Mouse (Mus musculus): ENCODE measurements around the gene Nalcn.

Nalcn gene

DNA sequence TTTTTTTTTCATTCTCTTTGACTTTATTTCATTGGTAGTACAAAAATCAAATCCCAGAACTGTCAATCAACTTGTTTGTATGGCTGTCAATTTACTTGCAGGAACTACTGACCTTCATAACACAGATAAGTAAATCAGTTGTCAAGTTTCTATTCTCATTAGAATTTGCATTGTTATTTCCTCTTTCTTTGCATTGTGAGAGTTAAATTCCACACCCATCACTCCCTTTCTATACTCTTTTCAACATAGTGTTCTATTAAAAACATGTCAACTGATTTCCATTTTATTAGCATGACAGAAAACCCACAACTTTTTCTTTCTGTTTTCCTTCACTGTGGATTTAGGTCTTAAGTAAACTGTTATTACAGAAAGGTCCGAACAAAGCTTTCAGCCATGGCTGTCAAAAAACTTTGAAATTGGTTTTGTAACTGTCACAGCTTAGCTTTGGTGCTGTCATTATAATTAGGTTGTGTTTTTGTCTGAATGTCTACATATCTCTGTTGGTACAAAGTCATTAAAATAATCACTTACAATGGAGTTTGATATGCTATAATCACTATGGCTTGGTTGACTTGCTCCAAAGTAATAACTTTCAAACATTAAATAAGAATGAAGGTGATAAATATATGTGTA lies 138.3 kb downstream of the Nalcn start:
- DNase-seq = no peak

DNA sequence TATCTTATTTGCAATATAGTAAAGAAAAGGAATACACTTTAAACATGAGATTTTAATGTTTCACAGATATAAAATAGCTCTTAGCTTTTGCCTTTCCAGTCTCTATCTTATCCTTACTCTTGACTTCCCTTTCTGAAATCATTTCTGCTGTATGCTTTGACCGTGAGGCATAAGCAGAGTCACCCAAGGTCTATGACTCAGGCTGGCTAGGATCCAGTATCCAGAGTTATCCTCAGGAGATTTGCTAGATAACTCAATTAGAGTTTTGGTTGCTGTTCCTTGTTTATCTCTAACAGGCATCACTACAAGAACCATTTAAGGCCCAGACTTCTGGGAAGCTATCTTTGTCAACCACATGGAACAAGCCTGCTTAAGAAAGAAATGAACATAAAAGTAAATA lies 164.9 kb downstream of the Nalcn start:
- DNase-seq = no peak

DNA sequence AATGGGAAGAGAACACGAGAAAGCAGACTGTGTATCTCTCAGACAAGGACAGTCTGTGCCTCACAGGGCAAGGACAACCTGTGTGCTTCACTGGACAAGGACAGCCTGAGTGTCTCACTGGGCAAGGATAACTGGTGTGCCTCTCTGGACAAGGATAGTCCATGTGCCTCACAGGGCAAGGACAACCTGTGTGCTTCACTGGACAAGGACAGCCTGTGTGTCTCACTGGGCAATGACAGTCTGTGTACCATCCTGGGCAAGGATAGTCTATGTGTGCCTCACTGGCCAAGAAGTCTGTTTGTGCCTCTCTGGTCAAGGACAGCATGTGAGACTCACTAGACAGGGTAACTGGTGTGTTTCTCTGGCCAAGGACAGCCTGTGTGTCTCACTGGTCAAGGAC lies 180.9 kb downstream of the Nalcn start:
- no peak for DNase-seq

DNA sequence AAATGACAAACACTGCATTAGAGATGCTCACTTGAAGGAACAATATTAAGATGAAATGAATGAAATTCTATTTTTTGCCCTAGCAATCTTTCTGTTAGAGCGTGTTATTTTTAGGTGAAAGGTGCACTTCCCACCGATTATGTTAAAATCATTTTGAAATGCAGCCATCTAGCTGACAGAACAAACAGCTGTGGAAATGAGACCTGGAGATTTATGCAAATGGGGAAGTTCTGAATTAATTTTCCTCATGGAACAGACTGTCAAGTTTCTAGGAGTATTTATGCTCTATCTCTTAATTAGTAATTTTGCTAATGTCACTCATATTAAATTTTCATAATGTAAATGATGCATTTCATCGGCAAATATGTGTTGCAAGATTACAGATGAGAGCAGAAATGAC lies 191.4 kb downstream of the Nalcn start:
- DNase-seq = no peak

DNA sequence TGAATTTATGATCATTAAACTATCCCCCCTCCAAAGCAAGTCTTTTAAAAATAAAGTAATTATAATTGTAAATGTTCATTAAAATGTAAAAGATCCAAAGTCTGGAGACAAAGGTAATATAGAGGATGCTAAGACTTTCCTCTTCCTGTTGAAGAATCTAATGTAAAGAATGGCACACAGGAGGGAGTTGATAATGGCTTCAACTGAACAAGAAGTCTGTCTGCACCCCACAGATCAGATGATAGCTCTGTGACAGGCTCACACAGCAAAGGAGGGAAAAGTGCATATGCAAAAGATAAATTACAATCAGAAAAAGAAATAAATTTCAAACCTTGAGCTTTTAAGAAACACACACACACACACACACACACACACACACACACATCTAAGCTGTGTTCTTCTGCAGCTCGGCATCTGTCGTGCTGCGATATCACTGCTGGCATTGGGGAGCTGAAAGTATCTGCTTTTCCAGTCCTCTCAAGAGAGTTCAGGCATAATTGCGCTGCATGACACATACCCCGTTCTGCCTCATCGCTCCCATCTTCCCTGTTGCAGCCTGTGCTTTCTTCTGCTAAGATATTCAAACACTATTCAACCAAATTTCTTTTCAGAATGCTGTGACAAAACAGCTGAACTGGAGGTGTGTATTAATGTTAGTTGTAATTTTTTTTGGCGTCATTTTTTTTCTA lies 250.6 kb downstream of the Nalcn start:
- DNase-seq = no peak

DNA sequence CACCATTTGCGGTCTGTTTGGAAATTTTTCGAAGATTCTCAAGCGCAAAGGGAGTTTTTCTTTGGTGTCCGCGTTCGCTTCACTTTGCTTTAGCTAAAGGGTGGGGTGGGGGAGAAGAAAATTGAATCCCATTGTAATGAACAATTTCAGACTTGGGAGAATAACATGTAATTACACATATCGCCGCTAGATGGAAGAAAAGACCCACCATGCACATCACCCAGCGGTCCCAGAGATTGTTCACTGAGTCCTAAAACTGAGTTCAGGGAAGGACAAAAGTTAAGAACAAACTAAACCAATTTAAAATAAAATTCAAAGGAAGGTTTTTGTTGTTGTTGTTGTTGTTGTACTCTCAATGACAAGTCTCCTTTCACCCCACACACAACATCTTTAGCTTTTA lies 255.4 kb downstream of the Nalcn start:
- DNase-seq = no peak

DNA sequence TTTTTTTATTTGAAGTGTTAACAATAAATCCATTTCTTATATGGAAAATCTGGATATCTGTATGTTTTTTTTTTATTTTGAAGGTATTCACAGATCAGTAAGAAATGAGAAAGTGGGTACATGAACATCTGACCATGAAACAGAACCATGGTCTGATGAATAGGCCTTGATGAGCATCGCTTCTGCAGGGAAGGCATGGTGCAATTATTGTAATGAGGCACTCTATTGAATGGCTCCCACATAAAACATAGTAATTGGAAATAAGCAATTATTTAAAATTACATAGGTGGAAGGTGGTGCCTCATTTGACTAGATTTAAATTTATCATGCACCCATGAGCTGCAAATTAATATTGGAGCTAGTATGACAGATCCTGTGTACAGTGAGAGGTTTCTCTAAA lies 267.3 kb downstream of the Nalcn start:
- DNase-seq = no peak

DNA sequence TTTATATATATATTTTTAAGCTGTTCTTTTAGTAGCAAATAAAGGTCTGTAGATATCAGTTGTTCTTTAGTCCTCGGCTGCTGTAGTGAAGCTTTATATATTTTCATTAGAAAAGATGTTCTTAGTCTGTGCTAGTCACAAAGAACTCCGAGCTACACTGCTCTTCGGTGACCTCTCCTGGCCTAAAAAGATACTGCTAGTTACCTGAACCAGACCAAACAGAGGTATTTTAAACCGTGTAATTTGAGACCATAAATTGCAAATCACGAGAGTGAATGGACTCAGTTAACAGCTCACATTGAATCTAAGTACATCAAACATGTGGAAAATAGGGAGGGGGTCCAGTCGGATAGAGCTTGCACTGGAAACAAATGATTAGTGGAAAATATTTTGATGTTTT lies 274.0 kb downstream of the Nalcn start:
- DNase-seq = peak; percentile 1

DNA sequence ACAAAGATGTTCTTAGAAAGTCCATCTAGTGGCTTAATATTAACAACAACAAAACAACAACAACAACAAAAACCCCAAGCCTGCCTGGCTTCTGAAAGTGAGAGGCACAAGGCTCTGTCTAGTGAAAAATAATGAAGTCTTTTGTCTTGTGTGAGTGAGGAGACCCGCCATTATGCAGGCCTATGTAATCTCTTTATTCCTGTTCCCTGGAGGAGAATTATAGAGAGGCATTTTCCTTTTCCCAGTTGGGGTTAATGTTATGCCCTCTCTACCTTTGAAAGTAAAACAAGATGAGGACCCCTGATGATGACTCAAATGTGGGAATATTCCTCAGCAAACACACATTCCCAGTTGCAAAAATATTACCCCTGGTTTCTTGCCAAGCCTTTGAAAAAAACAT lies 295.1 kb downstream of the Nalcn start:
- DNase-seq = no peak

DNA sequence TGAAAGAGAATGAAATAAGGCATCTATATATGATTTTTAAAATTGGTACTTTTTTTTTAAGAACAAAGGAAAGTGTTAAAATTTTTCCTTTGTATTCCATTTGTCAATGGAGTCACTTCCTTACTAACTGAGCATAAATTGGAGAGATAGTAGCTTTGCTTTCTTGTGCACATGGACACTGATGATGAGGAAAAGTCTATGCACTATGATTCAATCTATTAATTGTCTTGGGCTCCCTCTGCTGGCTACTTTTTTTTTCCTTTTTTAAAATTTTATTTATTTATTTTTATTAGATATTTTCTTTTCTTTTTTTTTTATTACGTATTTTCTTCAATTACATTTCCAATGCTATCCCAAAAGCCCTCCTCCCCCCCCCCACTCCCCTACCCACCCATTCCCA lies 312.6 kb downstream of the Nalcn start:
- DNase-seq = no peak

DNA sequence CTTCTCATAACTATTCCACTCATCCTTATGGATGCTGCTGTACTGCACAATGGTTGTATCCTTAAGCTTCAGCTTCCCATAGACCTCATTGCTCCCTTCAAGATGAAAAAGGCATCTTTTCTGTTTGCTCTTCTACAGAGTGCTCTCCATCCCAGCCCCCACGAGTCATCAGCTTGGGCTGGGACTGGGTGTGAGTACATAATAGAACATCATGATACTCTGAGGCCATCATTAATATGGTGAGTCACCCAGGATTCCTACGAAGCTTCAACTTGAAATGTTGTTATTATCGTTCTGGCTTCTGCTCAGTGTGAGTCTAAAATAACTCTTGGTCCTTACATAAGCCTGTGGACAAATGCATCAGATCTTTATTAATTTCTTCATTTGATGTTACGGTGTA lies 314.6 kb downstream of the Nalcn start:
- DNase-seq = no peak

DNA sequence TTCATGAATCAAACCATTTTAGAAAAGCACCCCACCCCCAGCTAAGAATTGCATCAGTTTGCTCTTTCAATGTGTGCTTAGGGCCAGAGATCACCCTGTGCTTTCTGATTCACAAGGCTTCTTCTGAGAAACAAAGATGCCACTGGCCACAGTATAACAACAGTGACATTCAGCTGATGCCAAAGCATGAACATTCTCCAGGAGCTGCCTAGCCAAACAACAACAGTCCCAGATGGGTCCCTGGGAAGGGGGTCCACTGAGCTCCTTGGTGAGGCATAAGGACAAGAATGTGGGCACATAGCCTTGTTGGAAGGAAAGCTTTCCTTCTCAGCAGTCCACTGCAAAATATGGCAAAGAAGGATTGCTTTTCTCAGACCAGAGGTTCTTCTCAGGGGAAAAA lies 330.9 kb downstream of the Nalcn start:
- no peak for DNase-seq

DNA sequence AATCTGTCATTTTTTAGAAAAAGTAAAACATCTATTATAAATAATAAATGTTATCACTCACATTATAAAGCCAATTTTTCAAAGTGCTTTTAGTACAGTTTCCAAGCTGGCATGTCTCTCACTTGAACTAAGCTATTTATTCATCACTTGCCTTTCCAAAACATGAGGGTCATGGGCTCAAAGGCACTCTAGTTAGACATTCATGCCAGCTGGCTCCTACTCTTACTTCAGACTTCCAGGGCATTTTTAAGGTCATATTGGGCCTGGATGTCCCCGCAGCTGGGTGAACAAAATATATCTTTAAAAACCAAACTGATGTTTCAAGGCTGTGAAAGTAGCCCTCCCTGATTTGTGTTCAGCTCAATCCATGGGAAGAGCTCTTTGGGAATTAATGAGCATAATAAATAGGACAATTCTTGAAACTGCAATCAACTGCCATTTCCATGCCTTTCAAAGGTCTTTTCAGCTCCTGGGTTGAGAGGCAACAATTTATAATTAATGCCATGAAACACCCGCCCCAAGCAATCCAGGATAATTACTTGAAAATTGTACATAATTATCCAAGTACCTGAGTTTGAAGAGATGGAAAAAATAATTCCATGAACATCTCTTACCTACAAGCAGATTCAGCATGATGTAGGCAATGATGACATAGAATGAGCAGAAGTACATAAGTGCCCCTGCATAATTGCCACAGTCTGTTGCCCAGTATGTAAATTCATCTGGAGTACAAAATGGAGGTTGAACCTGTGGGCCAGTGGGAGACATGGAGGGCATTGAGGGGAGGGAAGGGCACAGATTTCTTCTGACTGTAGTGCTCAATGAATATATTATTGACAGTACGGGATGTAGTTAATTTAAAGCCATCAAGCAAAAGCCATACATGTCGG lies 335.6 kb downstream of the Nalcn start:
- no peak for DNase-seq

DNA sequence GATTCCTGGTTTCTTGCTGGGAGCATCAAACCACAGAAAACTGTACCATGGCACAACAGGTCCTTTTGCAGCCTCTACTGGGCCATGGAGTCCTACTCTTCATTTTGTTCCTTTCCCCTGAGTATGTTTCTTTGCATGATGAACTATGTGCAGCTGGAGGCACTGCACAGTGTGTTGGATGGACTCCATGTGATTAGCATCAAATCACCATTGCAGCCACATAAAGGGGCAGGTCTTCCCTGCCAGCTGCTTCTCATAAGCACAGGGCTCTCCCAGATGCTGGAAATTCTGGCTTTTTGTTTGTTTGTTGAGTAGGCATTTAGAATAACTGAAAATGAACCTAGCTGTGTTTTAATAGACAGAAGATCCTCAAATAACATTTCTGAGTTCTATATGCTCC lies 344.8 kb downstream of the Nalcn start:
- no peak for DNase-seq

DNA sequence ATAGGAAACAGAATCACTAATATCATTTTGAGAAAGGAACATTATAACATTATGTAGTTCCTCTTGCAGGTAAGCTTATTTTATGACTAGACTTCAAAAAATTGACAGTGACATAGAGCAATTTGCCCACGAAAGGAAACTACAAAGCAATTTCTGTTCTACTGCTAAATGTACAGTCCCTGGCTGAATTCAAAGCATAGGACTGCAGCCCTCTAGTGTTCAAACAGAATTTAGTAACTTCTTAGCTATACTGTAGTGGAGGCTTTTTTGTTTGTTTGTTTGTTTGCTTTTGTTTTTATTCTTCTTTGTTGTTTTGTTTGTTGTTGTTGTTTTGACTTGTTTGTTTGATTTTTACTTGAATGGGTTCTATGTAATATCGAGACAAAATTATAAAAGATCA lies 354.8 kb downstream of the Nalcn start:
- no peak for DNase-seq

DNA sequence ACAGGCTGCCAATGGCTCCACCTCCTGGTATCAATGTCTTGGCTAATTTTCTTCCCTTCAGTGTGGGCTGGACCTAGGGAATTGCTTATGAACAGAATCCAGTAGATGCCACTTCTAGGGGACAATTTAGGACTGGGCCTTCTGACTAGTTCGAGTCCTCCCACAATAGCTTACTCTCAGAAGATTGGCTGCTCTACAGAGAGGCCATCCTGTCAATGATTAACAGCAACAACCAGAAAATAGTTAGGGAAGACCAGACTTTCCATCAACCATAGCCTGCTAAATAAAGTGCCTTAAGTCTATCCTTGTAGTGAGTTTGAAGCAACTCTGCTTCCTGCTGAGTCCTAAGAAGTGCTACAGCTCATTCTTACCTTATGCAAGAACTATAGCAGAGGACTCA lies 386.2 kb downstream of the Nalcn start:
- DNase-seq = no peak

DNA sequence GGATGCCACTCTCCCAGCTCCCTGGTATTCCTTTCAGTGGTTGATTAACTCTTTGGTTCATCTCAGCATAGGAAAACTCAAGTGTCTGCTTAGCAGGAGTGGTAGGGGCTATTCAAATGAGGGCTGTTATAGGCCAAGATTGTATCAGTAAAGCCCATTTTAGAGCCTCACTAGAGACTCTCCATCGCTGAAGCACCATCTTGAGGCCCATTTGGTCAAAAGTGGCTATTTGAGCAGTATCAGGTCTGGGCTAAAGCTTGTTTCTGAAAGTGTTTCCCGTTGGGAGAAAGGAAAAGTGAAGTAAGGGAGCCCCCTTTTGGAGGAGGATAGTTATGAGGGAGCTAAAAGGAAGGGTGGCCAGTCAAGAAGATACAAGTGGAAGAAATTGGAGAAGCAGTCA lies 387.0 kb downstream of the Nalcn start:
- DNase-seq = no peak

DNA sequence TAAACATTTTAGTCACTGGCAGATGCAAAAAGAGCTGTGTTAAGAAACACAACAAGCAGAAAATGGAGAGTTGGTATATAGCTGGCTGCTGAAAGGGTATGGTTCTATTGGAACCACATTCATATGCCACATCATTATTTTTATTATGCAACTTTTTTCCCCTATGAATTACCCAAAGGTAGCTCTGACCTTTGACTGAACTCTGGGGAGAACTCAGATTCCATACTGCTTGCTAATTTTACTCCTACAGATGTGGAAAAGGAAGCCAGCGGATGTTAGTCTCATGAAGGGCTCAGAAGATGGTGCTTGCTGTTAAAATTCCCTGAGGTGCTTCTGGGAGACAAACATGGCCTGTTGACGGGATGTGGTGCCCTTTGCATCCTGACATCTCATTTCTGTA lies 389.9 kb downstream of the Nalcn start:
- no peak for DNase-seq

DNA sequence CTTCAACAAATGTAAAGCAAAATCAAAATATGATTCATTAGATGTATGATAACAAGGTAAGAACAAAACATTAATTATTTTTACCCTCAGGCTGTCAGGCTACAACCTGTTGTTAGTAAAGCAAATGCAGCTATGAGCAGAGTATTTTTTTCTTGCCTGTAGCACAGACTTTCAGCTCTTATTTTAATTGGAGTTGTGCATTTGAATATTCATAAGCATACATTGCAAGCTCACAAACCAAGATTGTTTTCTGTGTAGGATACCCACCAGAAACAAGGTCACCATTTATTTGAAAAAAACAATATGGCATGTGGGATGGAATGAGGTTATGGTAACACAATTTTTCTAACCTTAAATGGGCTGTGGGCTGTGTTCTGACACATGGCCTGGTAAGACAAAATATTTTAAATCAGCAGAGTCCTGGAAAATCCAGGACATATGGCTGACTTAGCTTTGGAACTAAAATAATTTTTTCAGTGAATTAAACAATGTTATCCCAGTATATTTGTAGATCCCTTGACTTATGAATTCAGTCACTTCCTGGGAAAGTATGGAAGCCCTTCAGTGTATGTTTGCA lies 394.2 kb downstream of the Nalcn start:
- no peak for DNase-seq

Measured in thymus, postnatal 25 days (tissue).